Mouse (Mus musculus) ES-E14 (cell line): ENCODE results near the gene Sdk2.

Experiments used
- CHD2 ChIP-seq: IDR thresholded peaks from 2 replicates; pipeline ENCODE4 v1.6.1; 2014; ENCODE audit warnings: mild to moderate bottlenecking, low read depth, low read length, inconsistent platforms
- HCFC1 ChIP-seq: IDR thresholded peaks from 2 replicates; pipeline ENCODE4 v1.6.1; 2012; ENCODE audit warnings: low read length, inconsistent platforms, borderline replicate concordance; ENCODE audit not compliant: insufficient read depth
- MAFK ChIP-seq: IDR thresholded peaks from 2 replicates; pipeline ENCODE4 v1.6.1; 2014; ENCODE audit warnings: mild to moderate bottlenecking, low read depth, low read length, inconsistent platforms; ENCODE audit not compliant: insufficient read depth
- ZC3H11A ChIP-seq: IDR thresholded peaks from 2 replicates; pipeline ENCODE4 v1.6.1; 2012; ENCODE audit warnings: low read depth, mild to moderate bottlenecking, inconsistent platforms, low read length, borderline replicate concordance
- ZNF384 ChIP-seq: IDR thresholded peaks from 2 replicates; pipeline ENCODE4 v1.6.1; 2012; ENCODE audit warnings: low read depth, low read length, inconsistent platforms

- TF ChIP-seq MAFK, result no peak
- TF ChIP-seq ZNF384, result no peak
- TF ChIP-seq CHD2, result no peak
- no peak for TF ChIP-seq ZC3H11A
- no peak for TF ChIP-seq HCFC1
Measured at GRCm38 (mm10) chr11:113754845-113755244, 312.0 kb downstream of the Sdk2 start.
